Mouse (Mus musculus) embryonic facial prominence, embryonic 10.5 days (tissue): ENCODE results near the gene Wnt6. TPM values are rescaled to one million over a fixed set of nuclear protein-coding genes. Genes with fewer than 3 reads are reported as not detected.
"Not testable (repeated sequence)": the region's sequence is repeated elsewhere in the genome, so short reads cannot be mapped to it uniquely, and the experiment has no call there.

Experiments
- DNase-seq: peaks from one replicate; pipeline ENCODE4 v3.0.0-alpha.2; 2017; ENCODE audit warnings: low spot score
- H3K27ac ChIP-seq: fragments of 300-500 bp; sonication (generic); replicated peaks from 2 replicates; pipeline ENCODE4 v1.5.1; 2016; ENCODE audit warnings: mild to moderate bottlenecking
- H3K27me3 ChIP-seq: fragments of 300-500 bp; sonication (generic); replicated peaks from 2 replicates; pipeline ENCODE4 v1.6.1; 2016; ENCODE audit warnings: low read depth, mild to moderate bottlenecking; ENCODE audit not compliant: poor library complexity, severe bottlenecking
- H3K36me3 ChIP-seq: fragments of 300-500 bp; sonication (generic); replicated peaks from 2 replicates; pipeline ENCODE4 v1.6.1; 2016; ENCODE audit warnings: mild to moderate bottlenecking, moderate library complexity
- H3K4me1 ChIP-seq: fragments of 300-500 bp; sonication (generic); 2 replicates; pipeline ENCODE4 v1.6.1; 2016
- H3K4me3 ChIP-seq: fragments of 300-500 bp; sonication (generic); 2 replicates; pipeline ENCODE4 v1.5.1; 2016; ENCODE audit warnings: mild to moderate bottlenecking, moderate library complexity
- H3K9me3 ChIP-seq: fragments of 300-500 bp; sonication (generic); 2 replicates; pipeline ENCODE4 v1.6.1; 2016; ENCODE audit warnings: mild to moderate bottlenecking
- WGBS: fragments of 180-500 bp; shearing (Covaris S2); methylation state at CpG from one replicate; pipeline ENCODE4 v1.1.7; 2016; 5-methylcytosine and 5-hydroxymethylcytosine counted together
- polyA plus RNA-seq: library from polyadenylated mRNA; unstranded; fragments of >200 nt; fragmentation: Nextera tagmentation; extraction: Ambion mirVana; gene quantifications from 2 replicates; pipeline ENCODE4 v1.2.1, GENCODE M21; 2016

Wnt6 gene
- polyA plus RNA-seq, 1 experiment from 2014 or later: 26.6 TPM

DNA sequence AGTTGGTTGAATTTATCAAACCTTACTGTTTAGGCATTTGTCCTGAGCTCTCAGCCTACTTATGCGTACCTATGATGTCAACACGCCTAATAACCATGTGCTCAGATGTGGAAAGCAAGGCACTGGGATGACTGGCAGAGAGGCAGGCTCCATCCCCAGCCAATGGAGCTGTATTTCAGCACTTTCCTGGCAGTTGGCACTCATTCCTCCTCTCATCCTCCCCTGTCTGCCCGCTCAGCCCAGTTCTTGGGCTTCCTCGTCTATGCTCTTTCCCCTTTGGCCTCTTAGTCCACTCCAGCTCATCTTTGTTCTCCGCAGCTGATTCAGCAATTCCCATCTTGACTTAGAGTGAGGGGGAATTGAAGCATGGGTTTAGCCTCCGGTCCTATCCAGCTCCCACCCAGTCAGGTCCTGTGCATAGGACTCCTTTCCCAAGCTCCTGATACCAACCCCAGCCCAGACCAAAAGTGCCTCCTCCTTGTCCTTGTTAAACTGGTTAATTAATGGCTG is 30.0 kb downstream of the Wnt6 start:
- 12% methylated on average over 6 of the region's 6 CpGs for WGBS
- Histone ChIP-seq H3K36me3 (no peaks in the 10 kb centered on the region), H3K27ac (no peak overlapping the region), H3K9me3 (no peaks in the 10 kb centered on the region), H3K4me1 (peaks cover 75% of the 10 kb centered on the region), H3K27me3 (peaks cover 100% of the 10 kb centered on the region), H3K4me3 (no peak overlapping the region)
- DNase-seq: no peak

DNA sequence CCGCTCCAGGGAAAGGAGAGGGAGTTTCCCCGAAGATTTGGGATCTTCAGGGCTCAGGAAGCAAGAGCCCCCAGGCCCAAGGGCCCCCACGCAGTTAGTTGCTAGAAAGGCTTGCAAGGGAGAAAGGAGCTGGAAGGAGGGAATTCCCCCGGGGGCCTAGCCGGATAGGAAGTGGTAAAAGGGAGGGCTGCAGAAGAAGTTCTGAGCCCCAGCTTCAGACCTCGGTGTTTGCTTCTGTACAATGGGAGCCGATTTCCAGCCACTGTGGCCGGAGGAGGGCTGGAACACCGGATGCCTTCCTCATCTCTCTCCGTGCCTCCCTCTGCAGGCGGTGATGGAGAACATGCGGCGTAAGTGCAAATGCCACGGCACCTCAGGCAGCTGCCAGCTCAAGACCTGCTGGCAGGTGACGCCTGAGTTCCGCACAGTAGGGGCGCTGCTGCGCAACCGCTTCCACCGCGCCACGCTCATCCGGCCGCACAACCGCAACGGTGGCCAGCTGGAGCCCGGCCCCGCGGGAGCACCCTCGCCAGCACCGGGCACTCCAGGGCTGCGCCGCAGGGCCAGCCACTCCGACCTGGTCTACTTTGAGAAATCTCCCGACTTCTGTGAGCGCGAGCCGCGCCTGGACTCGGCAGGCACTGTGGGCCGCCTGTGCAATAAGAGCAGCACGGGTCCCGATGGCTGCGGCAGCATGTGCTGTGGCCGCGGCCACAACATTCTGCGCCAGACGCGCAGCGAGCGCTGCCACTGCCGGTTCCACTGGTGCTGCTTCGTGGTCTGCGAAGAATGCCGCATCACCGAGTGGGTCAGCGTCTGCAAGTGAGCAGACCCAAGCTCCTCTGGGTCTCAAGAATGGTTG is 31.3 kb downstream of the Wnt6 start:
- H3K4me1 ChIP-seq: peaks cover 76% of the 10 kb centered on the region
- no peaks in the 10 kb centered on the region for H3K9me3 ChIP-seq
- H3K27me3 ChIP-seq: peaks cover 100% of the 10 kb centered on the region
- WGBS: under 1% methylated on average over 57 of the region's 57 CpGs
- DNase-seq: peak; percentile 85
- H3K27ac ChIP-seq: no peak overlapping the region; the same call in 1 of the 2 replicates
- peak overlapping the region; percentile 54 for H3K4me3 ChIP-seq
- no peaks in the 10 kb centered on the region for H3K36me3 ChIP-seq

DNA sequence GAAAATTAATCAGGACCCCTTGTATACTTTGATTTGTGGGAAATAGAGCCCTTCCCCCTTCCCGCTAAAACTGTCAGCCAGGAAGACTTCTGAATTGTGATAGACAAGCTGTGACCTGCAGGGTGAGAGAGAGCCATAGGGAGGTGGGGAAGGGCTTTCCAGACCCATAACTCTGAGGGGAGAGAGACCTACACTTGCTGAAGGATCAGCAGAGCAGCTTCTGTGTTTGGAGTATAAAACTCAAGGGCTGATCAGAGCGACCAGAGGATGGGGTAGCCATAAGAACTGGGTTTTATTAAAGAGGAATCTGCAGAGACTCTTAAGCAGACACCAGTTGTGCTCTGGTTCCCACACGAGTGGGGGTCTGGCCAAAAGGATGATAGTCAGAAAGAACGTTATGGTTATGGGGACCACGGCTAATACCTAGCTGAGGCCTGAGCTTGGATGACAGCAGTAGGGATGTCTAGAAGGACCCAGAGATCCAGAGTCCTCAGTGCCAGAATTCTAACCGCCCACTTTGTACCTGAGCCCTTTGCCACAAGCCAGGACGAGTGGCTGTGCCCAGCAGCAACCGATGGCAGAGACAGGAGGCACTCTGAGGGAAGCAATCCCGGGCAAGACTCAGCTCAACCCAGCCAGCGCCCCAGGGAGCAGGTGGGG is 32.6 kb downstream of the Wnt6 start:
- H3K27me3 ChIP-seq: peaks cover 100% of the 10 kb centered on the region
- no peak for DNase-seq
- H3K27ac ChIP-seq: no peak overlapping the region
- H3K4me1 ChIP-seq: peaks cover 74% of the 10 kb centered on the region
- H3K9me3 ChIP-seq: no peaks in the 10 kb centered on the region
- H3K36me3 ChIP-seq: no peaks in the 10 kb centered on the region
- 4% methylated on average over 10 of the region's 10 CpGs for WGBS
- no peak overlapping the region for H3K4me3 ChIP-seq

DNA sequence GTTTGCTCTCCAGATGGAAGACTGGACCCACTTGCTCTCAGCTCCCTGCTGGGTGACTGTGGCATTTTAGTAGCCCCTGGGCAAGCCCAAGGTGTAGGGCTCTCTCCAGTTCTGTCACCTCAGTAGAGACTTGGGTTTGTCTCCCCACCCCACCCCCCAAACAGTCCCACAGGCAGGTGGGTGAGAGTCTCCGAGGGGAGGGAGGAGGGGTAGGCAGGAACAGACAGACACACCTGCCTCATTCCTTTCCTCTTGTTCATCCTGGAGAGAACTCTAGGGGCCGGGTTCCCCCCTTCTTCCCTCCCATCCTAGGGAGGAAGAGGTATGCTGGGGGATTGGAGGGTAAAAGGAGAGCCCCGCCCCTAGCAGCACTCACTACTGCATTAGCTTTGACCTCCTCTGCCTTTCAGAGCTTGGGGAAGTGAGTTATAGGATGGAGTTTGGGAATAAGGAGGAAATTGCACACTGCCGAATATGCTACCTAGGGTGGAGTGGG is 33.7 kb downstream of the Wnt6 start:
- 8% methylated on average over 4 of the region's 4 CpGs for WGBS
- Histone ChIP-seq H3K27me3 (peaks cover 100% of the 10 kb centered on the region), H3K4me3 (no peak overlapping the region), H3K27ac (no peak overlapping the region), H3K9me3 (no peaks in the 10 kb centered on the region), H3K4me1 (peaks cover 68% of the 10 kb centered on the region), H3K36me3 (no peaks in the 10 kb centered on the region)
- DNase-seq: no peak

DNA sequence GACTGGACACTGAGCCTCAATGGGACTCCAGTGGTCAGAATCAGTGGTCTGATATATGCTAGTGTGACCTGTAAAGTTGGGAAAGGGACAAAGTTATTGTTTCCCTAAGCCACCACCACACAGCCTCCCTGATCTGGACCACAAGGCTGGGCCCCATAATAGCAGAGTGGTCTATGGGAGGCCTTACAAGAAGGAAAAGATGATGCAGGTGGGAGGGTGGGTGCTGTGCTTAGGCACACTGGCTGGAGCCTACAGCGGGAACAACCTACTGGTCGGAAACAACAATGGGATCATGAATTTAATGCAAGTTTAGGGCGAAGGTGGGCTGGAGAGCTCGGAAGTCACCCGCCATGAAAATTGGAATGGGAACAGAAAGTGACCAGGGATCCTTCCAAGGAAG is 34.2 kb downstream of the Wnt6 start:
- Histone ChIP-seq H3K4me3 (no peak overlapping the region; the same call in 1 of the 2 replicates), H3K4me1 (peaks cover 64% of the 10 kb centered on the region), H3K27me3 (peaks cover 100% of the 10 kb centered on the region), H3K36me3 (no peaks in the 10 kb centered on the region), H3K27ac (no peak overlapping the region), H3K9me3 (no peaks in the 10 kb centered on the region)
- no peak for DNase-seq
- WGBS: 7% methylated on average over 5 of the region's 5 CpGs

DNA sequence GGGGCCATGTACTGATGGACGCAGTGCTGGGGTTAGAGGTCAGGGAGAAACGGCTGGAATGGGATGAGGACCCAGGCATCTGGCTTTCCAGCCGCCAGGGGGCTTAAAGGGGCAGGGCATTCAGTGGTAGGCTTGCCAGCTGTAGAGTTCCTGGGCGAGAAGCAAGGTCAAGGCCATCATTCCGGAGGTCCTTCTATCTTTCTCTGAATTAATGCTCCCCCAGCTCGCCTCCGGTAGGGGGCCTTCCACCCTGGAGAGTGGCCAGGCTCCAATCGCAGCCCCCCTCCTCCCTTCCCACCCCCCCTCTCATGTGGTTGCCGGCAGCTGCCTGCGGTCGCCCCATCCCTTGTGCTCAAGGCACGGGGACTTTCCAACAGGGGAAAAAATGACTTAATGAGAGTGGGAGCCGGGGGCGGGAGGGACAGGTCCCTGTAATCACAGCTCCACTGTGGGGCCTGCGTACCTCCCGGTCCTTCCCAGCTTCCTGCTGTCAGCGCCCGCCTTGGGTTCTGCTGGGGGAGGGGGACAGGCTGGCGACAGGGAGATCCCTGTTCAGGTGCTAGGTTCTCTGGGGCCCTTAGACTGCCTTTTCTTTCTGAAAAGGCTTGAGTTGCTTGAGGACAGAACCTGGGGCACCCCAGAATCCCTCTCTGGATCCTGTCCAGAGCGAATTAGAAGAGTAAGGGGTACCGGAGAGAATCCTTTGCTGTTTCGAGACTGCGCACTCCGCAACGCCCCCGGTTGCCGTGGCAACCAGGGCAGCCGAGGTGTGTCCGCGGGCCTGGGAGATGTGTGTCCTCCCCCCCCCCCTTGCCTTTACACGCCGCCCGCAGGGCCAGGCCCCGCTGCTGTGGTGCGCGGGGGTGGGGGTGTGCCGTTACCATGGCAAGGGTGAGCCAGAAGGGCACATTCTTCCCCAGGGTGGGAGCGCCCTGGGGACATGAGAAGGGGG is 34.9 kb downstream of the Wnt6 start:
- H3K4me1 ChIP-seq: peaks cover 61% of the 10 kb centered on the region
- peak; percentile 66 for DNase-seq

DNA sequence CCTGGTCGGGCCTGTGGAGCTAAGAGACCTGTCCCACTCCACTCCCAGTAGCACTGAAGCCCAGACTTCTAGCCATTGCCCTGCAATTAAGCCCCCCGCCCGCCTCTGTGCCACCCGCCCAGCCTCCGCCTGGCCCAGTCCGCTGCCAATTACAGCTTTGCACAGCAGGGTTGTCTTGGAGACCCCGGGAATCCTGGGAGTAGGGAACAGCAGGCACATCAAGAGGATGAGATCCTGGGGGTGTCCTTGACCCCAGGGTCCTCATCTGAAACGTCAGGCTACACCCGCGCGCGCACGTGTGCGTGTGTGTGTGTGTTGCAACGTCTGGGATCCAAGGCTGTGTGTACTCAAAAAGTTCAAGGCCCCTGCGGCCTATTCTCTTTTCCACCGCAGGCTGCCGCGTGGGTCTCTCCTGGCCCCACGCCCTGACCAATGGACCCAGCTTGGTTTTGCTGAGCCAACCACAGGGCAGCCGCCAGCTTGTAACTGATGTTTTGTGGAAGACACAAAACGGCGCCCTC is 35.9 kb downstream of the Wnt6 start:
- peaks cover 55% of the 10 kb centered on the region for H3K4me1 ChIP-seq

More for the DNA sequence above, 34.9 kb downstream of the Wnt6 start:
- H3K36me3 ChIP-seq: no peaks in the 10 kb centered on the region
- peaks cover 100% of the 10 kb centered on the region for H3K27me3 ChIP-seq
- peak overlapping the region; percentile 40; the same call in 1 of the 2 replicates for H3K27ac ChIP-seq
- no peaks in the 10 kb centered on the region for H3K9me3 ChIP-seq
- H3K4me3 ChIP-seq: peak overlapping the region; percentile 50
- WGBS: under 1% methylated on average over 38 of the region's 38 CpGs

DNA sequence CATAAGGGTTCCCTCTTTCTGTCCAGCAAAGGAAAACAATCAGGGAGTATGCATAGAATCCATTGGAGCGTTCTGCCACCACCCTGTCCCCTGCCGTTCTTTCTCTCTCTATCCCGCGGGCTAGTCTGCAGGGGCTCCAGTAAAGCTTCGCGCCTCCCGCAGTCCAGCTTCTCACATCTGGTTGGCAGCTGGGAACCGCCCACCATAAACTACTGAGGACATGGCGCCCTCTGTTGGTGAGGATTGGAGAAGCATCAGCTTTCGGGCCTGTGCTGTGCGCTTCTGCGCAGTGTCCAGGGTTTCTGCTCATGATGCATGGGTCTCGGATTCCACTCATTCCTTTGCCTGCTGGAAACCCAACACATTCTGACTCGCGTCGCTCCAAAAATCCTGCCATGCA is 36.4 kb downstream of the Wnt6 start:
- H3K27ac ChIP-seq: no peak overlapping the region
- WGBS: 0% methylated on average over 16 of the region's 16 CpGs
- peaks cover 50% of the 10 kb centered on the region for H3K4me1 ChIP-seq
- DNase-seq: peak; percentile 94
- H3K4me3 ChIP-seq: peak overlapping the region; percentile 50
- H3K9me3 ChIP-seq: no peaks in the 10 kb centered on the region
- H3K36me3 ChIP-seq: no peaks in the 10 kb centered on the region
- peaks cover 100% of the 10 kb centered on the region for H3K27me3 ChIP-seq

More for the DNA sequence above, 35.9 kb downstream of the Wnt6 start:
- WGBS: 4% methylated on average over 23 of the region's 23 CpGs
- no peaks in the 10 kb centered on the region for H3K36me3 ChIP-seq
- DNase-seq: no peak
- H3K27ac ChIP-seq: no peak overlapping the region; the same call in 1 of the 2 replicates
- peaks cover 100% of the 10 kb centered on the region for H3K27me3 ChIP-seq
- peak overlapping the region; percentile 50 for H3K4me3 ChIP-seq
- no peaks in the 10 kb centered on the region for H3K9me3 ChIP-seq

DNA sequence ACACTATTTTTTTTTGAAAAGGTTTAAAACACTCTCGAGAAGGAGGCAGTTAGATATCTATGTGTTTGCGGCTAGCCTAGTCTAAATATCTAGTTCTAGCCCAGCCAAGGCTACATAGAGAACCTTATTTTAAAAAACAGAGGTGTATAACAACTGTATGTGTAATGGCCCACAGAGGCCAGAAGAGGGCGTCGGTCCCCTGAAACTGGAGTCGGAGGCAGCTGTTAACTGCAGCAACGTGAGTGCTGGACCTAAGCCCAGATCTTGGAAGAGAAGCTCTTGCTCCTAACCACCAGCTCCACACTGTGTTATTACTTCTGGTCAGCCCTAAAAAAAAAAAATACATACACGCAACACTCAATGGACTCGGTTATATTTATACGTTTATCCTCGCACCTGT is 37.3 kb downstream of the Wnt6 start:
- no peak for DNase-seq

DNA sequence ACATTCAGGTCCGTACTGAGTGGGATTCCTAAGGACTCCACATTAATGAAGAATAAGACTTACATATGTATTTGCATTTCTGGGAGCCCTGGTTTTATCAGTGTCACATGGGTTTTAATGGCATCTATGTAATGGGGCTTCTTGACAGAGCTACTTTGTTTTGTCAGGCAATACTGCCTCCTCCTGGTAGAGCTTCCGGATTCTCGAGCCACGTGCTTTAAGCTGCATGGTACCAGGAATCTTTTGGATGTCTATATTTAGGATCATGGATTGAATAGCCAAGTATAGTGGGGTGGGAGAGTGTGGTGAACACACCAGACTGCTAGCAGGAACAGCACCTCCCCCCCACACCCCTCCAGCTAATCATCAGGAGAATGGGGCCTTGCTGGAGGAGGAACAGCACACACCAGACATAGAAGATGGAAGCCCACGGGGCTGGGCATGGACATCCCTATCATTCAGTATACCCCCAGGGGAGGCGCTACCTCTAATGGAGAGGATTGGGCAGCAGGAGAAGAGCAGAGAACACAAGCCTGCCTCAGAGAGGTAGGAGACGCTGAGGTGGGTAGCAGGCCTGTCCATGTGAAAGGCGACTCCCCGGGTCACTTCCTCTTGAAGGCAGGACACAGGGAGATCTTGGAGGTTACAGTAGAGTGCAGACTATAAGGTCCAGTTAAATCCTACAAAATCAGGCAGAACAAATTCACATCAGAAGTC is 43.4 kb downstream of the Wnt6 start:
- Histone ChIP-seq H3K36me3 (no peaks in the 10 kb centered on the region), H3K27ac (no peak overlapping the region), H3K4me3 (no peak overlapping the region), H3K27me3 (peaks cover 39% of the 10 kb centered on the region), H3K4me1 (peaks cover 14% of the 10 kb centered on the region), H3K9me3 (no peaks in the 10 kb centered on the region)
- DNase-seq: no peak
- 77% methylated on average over 9 of the region's 9 CpGs for WGBS

More for the DNA sequence above, 37.3 kb downstream of the Wnt6 start:
- Histone ChIP-seq H3K27me3 (peaks cover 100% of the 10 kb centered on the region), H3K36me3 (no peaks in the 10 kb centered on the region), H3K27ac (no peak overlapping the region), H3K4me3 (no peak overlapping the region), H3K9me3 (no peaks in the 10 kb centered on the region), H3K4me1 (peaks cover 41% of the 10 kb centered on the region)
- 59% methylated on average over 10 of the region's 10 CpGs for WGBS

DNA sequence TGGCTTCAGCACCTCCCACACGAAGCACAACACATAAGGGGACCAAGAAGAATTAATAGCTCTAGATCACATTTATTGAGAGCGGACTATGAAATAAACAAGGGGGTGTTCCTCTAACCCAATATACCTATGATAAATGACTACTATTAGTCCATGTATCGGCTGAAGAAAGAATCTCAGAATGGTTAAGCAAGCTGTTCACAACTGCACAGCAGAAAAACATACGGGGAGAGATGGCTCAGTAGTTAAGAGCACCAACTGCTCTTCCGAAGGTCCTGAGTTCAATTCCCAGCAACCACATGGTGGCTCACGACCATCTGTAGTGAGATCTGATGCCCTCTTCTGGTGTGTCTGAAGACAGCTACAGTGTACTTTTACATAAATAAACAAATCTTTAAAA is 44.3 kb downstream of the Wnt6 start:
- DNase-seq, H3K4me3 ChIP-seq: not testable (repeated sequence)
- WGBS: 89% methylated on average over 6 of the region's 6 CpGs

More for the DNA sequence above, 44.3 kb downstream of the Wnt6 start:
- not testable (repeated sequence) for H3K9me3 ChIP-seq, H3K27ac ChIP-seq, H3K36me3 ChIP-seq
- Histone ChIP-seq H3K27me3 (peaks cover 31% of the 10 kb centered on the region), H3K4me1 (peaks cover 14% of the 10 kb centered on the region)
